Mouse (Mus musculus) kidney, embryonic 14.5 days (tissue): ENCODE data around the gene Tomm20. TPM values are rescaled to one million over a fixed set of nuclear protein-coding genes. Genes with fewer than 3 reads are reported as not detected.
A peak's percentile ranks its signal among the peaks of the same experiment; 100 is the strongest.

ENCODE experiments used
- ATAC-seq: fragments of 200-750 bp; cut with Nextera tagmentation; 2 replicates; pipeline ENCODE4 v1.8.0; 2017; ENCODE audit warnings: moderate number of reproducible peaks, mild to moderate bottlenecking, moderate TSS enrichment, moderate library complexity; ENCODE audit not compliant: low FRiP score, low TSS enrichment
- H3K27ac ChIP-seq: fragments of 300-500 bp; sonication (generic); 2 replicates; pipeline ENCODE4 v1.5.1; 2014; ENCODE audit warnings: low read depth, mild to moderate bottlenecking, low read length, moderate library complexity, mixed read lengths
- H3K27me3 ChIP-seq: fragments of 300-500 bp; sonication (generic); 2 replicates; pipeline ENCODE4 v1.6.1; 2014; ENCODE audit warnings: mild to moderate bottlenecking, low read length; ENCODE audit not compliant: control insufficient read depth, insufficient read depth
- H3K36me3 ChIP-seq: fragments of 300-500 bp; sonication (generic); 2 replicates; pipeline ENCODE4 v1.6.1; 2014; ENCODE audit warnings: low read length, mixed read lengths; ENCODE audit not compliant: control insufficient read depth, insufficient read depth
- H3K4me1 ChIP-seq: fragments of 300-500 bp; sonication (generic); 2 replicates; pipeline ENCODE4 v1.6.1; 2014; ENCODE audit warnings: low read length, mixed read lengths; ENCODE audit not compliant: control insufficient read depth, insufficient read depth
- H3K4me2 ChIP-seq: fragments of 300-500 bp; sonication (generic); replicated peaks from 2 replicates; pipeline ENCODE4 v1.6.1; 2014; ENCODE audit warnings: low read depth, mild to moderate bottlenecking, low read length
- H3K4me3 ChIP-seq: fragments of 300-500 bp; sonication (generic); 2 replicates; pipeline ENCODE4 v1.5.1; 2014; ENCODE audit warnings: mild to moderate bottlenecking, low read length
- H3K9ac ChIP-seq: fragments of 300-500 bp; sonication (generic); 2 replicates; pipeline ENCODE4 v1.6.1; 2014; ENCODE audit warnings: low read depth, mild to moderate bottlenecking, low read length, moderate library complexity
- H3K9me3 ChIP-seq: fragments of 300-500 bp; sonication (generic); 2 replicates; pipeline ENCODE4 v1.6.1; 2016; ENCODE audit warnings: low read length; ENCODE audit not compliant: control insufficient read depth
- WGBS: fragments of 180-500 bp; shearing (Covaris S2); extraction: QIAGEN DNeasy Blood & Tissue Kit; methylation state at CpG from one replicate; pipeline ENCODE4 v1.1.7; 2014; 5-methylcytosine and 5-hydroxymethylcytosine counted together
- polyA plus RNA-seq: library from polyadenylated mRNA; unstranded; fragments of >200 nt; fragmentation: Nextera tagmentation; extraction: Ambion mirVana; gene quantifications from 2 replicates; pipeline ENCODE4 v1.2.1, GENCODE M21; 2014

Gene Tomm20
- polyA plus RNA-seq, 1 experiment from 2014 or later = 262 TPM

DNA sequence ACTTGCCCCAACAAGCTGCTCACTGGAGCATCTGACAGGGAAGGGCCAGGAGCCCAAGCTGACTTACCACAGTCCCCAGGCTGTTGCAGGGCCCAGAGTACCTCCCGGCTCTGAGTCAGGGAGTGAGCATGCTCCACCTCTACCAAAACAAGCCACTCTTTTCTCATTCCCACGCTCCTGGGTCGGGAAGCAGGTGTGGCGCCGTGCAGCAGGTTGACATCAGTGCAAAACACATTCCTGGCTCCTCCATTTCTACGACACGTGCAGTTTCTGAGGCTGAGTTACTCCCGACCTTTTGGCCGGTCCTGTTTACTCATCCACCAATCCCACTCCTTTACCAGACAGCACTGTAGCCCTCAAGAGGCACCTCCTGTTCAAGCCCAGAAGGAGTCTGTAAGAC is 37.7 kb downstream of the Tomm20 start:
- H3K9ac ChIP-seq = no peak overlapping the region
- no peaks in the 10 kb centered on the region for H3K9me3 ChIP-seq
- WGBS = 60% methylated on average over 9 of the region's 9 CpGs
- no peaks in the 10 kb centered on the region for H3K36me3 ChIP-seq
- no peak for ATAC-seq
- H3K4me3 ChIP-seq = no peak overlapping the region
- no peak overlapping the region for H3K4me2 ChIP-seq
- H3K27ac ChIP-seq = no peak overlapping the region
- H3K27me3 ChIP-seq = no peaks in the 10 kb centered on the region
- H3K4me1 ChIP-seq = 0 out of 2 replicates have a peak, but pooled peaks cover 3% of the 10 kb centered on the region

DNA sequence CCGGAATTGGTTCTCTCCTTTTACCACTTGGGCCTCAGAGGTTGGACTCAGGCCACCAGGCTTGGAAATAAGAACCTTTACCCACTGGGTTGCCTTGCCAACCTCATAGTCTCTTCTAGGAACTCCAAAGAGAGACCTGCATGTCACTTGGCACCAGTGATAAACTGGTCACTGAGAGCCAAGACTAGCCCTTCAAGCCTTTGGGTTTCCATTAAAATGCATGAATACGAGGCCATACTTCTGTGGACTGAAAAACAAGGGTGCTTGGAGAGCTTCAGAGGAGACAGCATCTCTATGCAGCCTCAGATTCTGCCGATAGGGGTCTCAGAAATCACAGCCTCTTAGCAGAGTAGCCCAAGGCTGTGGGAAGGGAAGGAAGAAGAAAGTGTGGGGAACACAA is 38.3 kb downstream of the Tomm20 start:
- H3K4me2 ChIP-seq = no peak overlapping the region
- WGBS = 81% methylated on average over 3 of the region's 3 CpGs
- 0 out of 2 replicates have a peak, but pooled peaks cover 3% of the 10 kb centered on the region for H3K4me1 ChIP-seq
- no peaks in the 10 kb centered on the region for H3K27me3 ChIP-seq
- no peak overlapping the region for H3K27ac ChIP-seq
- ATAC-seq = no peak
- H3K9ac ChIP-seq = no peak overlapping the region
- no peaks in the 10 kb centered on the region for H3K36me3 ChIP-seq
- no peaks in the 10 kb centered on the region for H3K9me3 ChIP-seq
- H3K4me3 ChIP-seq = no peak overlapping the region

DNA sequence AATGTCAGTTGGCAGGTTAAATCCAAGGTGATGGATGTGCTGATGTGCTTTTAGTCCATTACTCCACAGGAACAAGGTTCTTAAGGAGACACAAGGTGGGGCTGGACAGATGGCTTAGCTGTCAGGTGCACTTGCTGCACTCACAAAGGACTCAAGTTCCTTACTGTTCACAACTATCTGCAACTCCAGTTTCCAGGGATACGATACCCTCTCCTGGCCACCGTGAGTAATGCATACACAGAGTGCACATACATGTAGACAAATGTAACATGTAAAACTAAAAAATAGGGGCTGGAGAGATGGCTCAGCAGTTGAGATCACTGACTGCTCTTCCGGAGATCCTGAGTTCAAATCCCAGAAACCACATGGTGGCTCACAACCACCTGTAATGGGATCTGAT is 40.3 kb downstream of the Tomm20 start:
- Histone ChIP-seq H3K9ac (no peak overlapping the region), H3K36me3 (no peaks in the 10 kb centered on the region), H3K4me1 (0 out of 2 replicates have a peak, but pooled peaks cover 3% of the 10 kb centered on the region), H3K4me3 (no peak overlapping the region), H3K4me2 (no peak overlapping the region), H3K9me3 (no peaks in the 10 kb centered on the region), H3K27ac (no peak overlapping the region), H3K27me3 (no peaks in the 10 kb centered on the region)
- WGBS = 90% methylated on average over 3 of the region's 3 CpGs
- ATAC-seq = no peak

DNA sequence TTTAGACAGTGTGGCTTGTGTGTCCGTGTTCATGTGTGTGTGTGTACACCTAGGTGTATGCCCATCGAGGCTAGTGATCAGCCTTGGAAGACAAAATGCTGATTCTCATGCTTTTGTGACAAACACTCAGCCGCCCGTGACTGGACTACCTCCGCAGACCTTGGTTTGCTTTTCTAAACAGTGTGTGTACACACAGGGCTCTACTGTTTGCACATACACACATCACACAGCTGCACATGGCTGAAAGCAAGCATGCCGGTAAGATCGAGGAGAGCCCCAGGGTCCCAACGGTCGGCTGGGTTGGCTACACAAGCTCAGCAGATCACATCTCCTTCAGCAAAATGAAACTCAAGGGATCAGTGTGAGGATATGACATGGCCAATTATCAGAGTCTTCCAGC is 41.7 kb downstream of the Tomm20 start:
- Histone ChIP-seq H3K4me3 (no peak overlapping the region), H3K4me2 (no peak overlapping the region), H3K9me3 (no peaks in the 10 kb centered on the region), H3K27me3 (no peaks in the 10 kb centered on the region), H3K9ac (no peak overlapping the region), H3K4me1 (no peaks in the 10 kb centered on the region), H3K27ac (no peak overlapping the region), H3K36me3 (no peaks in the 10 kb centered on the region)
- ATAC-seq = no peak
- WGBS = 81% methylated on average over 9 of the region's 9 CpGs

DNA sequence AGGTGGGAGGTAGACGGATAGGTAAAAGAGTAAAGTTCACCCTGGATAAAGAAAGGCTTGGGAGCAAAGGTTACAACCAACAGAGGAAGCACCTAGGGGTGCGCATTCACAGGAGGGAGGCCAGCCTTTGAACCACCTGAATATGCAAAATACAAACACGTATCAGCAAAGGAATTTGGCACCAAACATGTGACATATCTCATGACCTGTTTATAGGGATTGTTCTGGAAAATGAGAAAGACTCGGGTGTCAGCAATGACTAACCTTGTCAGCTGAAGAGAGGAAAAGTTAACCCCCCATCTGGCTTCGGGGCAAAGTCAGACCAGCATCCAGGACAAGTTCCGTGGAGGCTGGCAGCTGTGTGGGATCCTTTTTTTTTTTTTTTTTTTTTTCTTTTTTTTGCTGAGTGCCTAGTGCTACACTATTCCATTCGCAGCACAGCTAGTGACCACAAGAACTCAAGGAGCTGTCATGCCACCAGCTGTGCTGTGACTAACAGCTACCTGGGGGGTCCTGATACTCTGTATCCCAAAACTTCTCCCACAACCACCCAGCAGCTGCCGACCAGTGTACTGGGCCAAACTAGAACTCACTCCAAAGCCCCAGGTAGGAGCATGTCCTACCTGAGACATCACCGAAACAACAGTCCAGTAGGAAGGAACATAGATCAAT is 42.3 kb downstream of the Tomm20 start:
- no peaks in the 10 kb centered on the region for H3K9me3 ChIP-seq
- no peaks in the 10 kb centered on the region for H3K36me3 ChIP-seq
- no peaks in the 10 kb centered on the region for H3K27me3 ChIP-seq
- WGBS = 67% methylated on average over 9 of the region's 9 CpGs
- H3K4me1 ChIP-seq = no peaks in the 10 kb centered on the region
- no peak overlapping the region for H3K4me3 ChIP-seq
- H3K27ac ChIP-seq = no peak overlapping the region
- no peak overlapping the region for H3K9ac ChIP-seq
- no peak overlapping the region for H3K4me2 ChIP-seq
- ATAC-seq = no peak

DNA sequence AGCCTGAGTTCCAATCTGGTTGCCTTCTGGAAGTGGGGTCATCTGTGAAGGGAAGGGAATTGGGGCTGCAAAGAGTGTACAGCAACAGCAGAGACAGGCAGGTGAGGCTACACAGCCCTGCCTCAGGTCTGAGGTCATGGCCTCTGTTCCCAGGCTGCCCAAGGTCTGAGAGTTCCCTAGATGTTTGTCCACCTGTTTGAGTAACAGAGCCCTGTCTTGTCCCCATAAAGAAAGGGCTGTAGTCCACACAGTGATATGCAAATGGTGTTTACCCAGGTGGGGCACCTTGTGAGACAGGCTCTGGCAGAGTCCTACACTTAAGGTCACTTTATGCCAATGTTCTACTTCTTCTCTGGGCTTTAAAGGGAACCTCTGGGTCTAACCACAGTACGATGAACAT is 44.0 kb downstream of the Tomm20 start:
- Histone ChIP-seq H3K4me1 (no peaks in the 10 kb centered on the region), H3K36me3 (no peaks in the 10 kb centered on the region), H3K27ac (no peak overlapping the region), H3K4me2 (no peak overlapping the region), H3K9me3 (no peaks in the 10 kb centered on the region), H3K9ac (no peak overlapping the region), H3K27me3 (no peaks in the 10 kb centered on the region), H3K4me3 (no peak overlapping the region)
- 90% methylated on average over 1 of the region's 1 CpGs for WGBS
- no peak for ATAC-seq

DNA sequence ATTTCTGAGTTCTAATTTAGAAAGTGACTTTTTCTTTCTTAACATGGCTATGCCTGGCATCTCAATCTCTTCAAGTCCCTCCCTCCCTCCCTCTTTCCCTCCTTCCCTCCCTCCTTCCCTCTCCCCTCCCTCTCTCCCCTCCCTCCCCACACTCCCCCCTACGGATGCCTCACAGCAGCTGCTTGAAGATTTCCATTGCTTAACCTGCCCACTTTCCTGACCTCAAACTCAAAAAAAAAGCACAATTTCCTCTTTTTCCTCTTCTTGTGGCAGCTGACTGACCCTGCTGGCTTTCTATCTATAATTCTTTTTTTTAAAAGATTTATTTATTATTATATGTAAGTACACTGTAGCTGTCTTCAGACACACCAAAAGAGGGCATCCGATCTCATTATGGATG is 44.6 kb downstream of the Tomm20 start:
- 93% methylated on average over 1 of the region's 2 CpGs for WGBS
- Histone ChIP-seq H3K9ac (no peak overlapping the region), H3K9me3 (no peaks in the 10 kb centered on the region), H3K4me3 (no peak overlapping the region), H3K27ac (no peak overlapping the region), H3K27me3 (no peaks in the 10 kb centered on the region), H3K36me3 (no peaks in the 10 kb centered on the region), H3K4me2 (no peak overlapping the region), H3K4me1 (no peaks in the 10 kb centered on the region)
- ATAC-seq = no peak

DNA sequence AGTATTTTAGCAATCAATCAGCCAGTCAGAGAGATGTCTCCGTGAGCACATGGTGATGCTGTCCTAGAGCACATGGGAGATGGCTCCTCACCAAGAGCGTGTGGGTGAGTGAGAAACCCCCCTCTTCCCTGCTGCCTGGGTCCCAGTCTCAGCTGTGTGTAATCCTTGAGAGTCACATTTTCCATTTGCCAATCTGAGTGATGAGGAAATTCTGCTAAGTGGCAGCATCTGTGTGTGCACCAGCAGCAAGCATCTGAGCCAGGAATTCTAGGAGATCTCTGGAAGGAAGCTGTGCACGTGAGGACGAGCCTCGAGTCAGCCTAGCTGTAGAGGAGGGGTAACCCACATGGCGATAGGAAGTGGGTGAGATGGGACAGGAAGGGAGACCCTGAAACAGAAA is 50.5 kb downstream of the Tomm20 start:
- ATAC-seq = no peak
- H3K4me3 ChIP-seq = no peak overlapping the region
- H3K4me2 ChIP-seq = no peak overlapping the region
- H3K4me1 ChIP-seq = no peaks in the 10 kb centered on the region
- H3K27me3 ChIP-seq = no peaks in the 10 kb centered on the region
- H3K36me3 ChIP-seq = no peaks in the 10 kb centered on the region
- 63% methylated on average over 6 of the region's 6 CpGs for WGBS
- H3K27ac ChIP-seq = no peak overlapping the region
- H3K9me3 ChIP-seq = no peaks in the 10 kb centered on the region
- no peak overlapping the region for H3K9ac ChIP-seq

DNA sequence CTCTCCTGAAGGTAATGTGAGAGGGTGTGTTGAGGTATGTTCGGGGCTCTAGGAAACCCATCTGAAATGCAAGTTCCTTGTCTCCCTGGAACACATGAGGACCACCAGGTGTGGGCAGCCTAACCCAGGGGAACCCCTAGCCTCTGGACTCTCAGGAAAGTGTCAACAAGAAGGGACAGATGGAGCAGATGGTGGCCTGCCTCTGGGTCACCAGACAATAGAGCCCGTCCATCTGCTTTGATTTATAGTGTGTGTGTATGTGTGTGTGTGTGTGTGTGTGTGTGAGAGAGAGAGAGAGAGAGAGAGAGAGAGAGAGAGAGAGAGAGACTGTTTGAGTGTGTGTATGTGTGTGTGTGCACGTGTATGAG is 58.0 kb downstream of the Tomm20 start:
- no peak overlapping the region for H3K9ac ChIP-seq
- 59% methylated on average over 3 of the region's 3 CpGs for WGBS
- ATAC-seq = no peak

More for the DNA sequence above, 58.0 kb downstream of the Tomm20 start:
- H3K4me1 ChIP-seq = peaks cover 11% of the 10 kb centered on the region; the same call in 1 of the 2 replicates
- H3K4me2 ChIP-seq = no peak overlapping the region
- no peak overlapping the region for H3K4me3 ChIP-seq
- H3K27ac ChIP-seq = peak overlapping the region; percentile 84; the same call in 1 of the 2 replicates
- H3K9me3 ChIP-seq = no peaks in the 10 kb centered on the region
- H3K27me3 ChIP-seq = no peaks in the 10 kb centered on the region
- H3K36me3 ChIP-seq = no peaks in the 10 kb centered on the region
